Mouse (Mus musculus): Measurements from ENCODE around the gene Gapt. TPM values are rescaled to one million over a fixed set of nuclear protein-coding genes. Genes with fewer than 3 reads are reported as not detected.
"Not testable (repeated sequence)": the region's sequence is repeated elsewhere in the genome, so short reads cannot be mapped to it uniquely, and the experiment has no call there.

Gene Gapt
- not detected in 2 replicates for polyA plus RNA-seq (2015; fragmentation: Nextera tagmentation; extraction: Ambion mirVana)

- Histone ChIP-seq H3K4me2 (ENCODE audit: low read length) (no peak within 1 kb of the TSS), H3K4me3 (replicated peaks; ENCODE audit: low read length) (no peak within 1 kb of the TSS), H3K9ac (replicated peaks; ENCODE audit: low read depth, low read length) (no peak within 1 kb of the TSS), H3K36me3 (ENCODE audit: control insufficient read depth, insufficient read depth) (no peaks in the 10 kb centered on the region), H3K27me3 (replicated peaks; ENCODE audit: control insufficient read depth, insufficient read depth, low read length) (no peaks in the 10 kb centered on the region), H3K4me1 (replicated peaks; ENCODE audit: control insufficient read depth, insufficient read depth, low read length) (no peaks in the 10 kb centered on the region), H3K27ac (ENCODE audit: low read length) (no peak within 1 kb of the TSS), H3K9me3 (ENCODE audit: control insufficient read depth, low read length) (no peaks in the 10 kb centered on the region)
- ATAC-seq: no peak
- 90% methylated on average over 2 of the region's 2 CpGs for WGBS
Measured at GRCm38 (mm10) chr13:110356941-110357340, at the start of gene Gapt. Gene Gapt (minus strand): TSS chr13:110357199.

- 72% methylated on average over 5 of the region's 5 CpGs for WGBS
- peak; percentile 68 for ATAC-seq
- H3K4me1 ChIP-seq (replicated peaks; ENCODE audit: control insufficient read depth, insufficient read depth, low read length): no peaks in the 10 kb centered on the region
Measured at GRCm38 (mm10) chr13:110406152-110406551, 49.2 kb upstream of the Gapt start.

GRCm38 (mm10) chr13:110404686-110405085, 47.7 kb upstream of the Gapt start:
- peaks cover 16% of the 10 kb centered on the region for H3K36me3 ChIP-seq (ENCODE audit: control insufficient read depth, insufficient read depth)
- H3K4me1 ChIP-seq (replicated peaks; ENCODE audit: control insufficient read depth, insufficient read depth, low read length); H3K27ac ChIP-seq (ENCODE audit: low read length); ATAC-seq; H3K4me3 ChIP-seq (replicated peaks; ENCODE audit: low read length); H3K9me3 ChIP-seq (ENCODE audit: control insufficient read depth, low read length); H3K27me3 ChIP-seq (replicated peaks; ENCODE audit: control insufficient read depth, insufficient read depth, low read length); H3K4me2 ChIP-seq (ENCODE audit: low read length); H3K9ac ChIP-seq (replicated peaks; ENCODE audit: low read depth, low read length): not testable (repeated sequence)
- WGBS: 86% methylated on average over 5 of the region's 5 CpGs

More at GRCm38 (mm10) chr13:110406152-110406551, 49.2 kb upstream of the Gapt start:
- no peaks in the 10 kb centered on the region for H3K27me3 ChIP-seq (replicated peaks; ENCODE audit: control insufficient read depth, insufficient read depth, low read length)
- no peak overlapping the region for H3K4me2 ChIP-seq (ENCODE audit: low read length)
- peaks cover 3% of the 10 kb centered on the region for H3K36me3 ChIP-seq (ENCODE audit: control insufficient read depth, insufficient read depth)
- no peak overlapping the region for H3K27ac ChIP-seq (ENCODE audit: low read length)
- no peak overlapping the region for H3K4me3 ChIP-seq (replicated peaks; ENCODE audit: low read length)
- H3K9ac ChIP-seq (replicated peaks; ENCODE audit: low read depth, low read length): no peak overlapping the region
- no peaks in the 10 kb centered on the region for H3K9me3 ChIP-seq (ENCODE audit: control insufficient read depth, low read length)

- Histone ChIP-seq H3K27ac (ENCODE audit: low read length) (no peak overlapping the region), H3K9me3 (ENCODE audit: control insufficient read depth, low read length) (peaks cover 6% of the 10 kb centered on the region; the same call in 1 of the 2 replicates), H3K9ac (replicated peaks; ENCODE audit: low read depth, low read length) (no peak overlapping the region), H3K4me1 (replicated peaks; ENCODE audit: control insufficient read depth, insufficient read depth, low read length) (0 out of 2 replicates have a peak, but pooled peaks cover under 1% of the 10 kb centered on the region), H3K27me3 (replicated peaks; ENCODE audit: control insufficient read depth, insufficient read depth, low read length) (no peaks in the 10 kb centered on the region), H3K36me3 (ENCODE audit: control insufficient read depth, insufficient read depth) (peaks cover 23% of the 10 kb centered on the region), H3K4me2 (ENCODE audit: low read length) (no peak overlapping the region), H3K4me3 (replicated peaks; ENCODE audit: low read length) (no peak overlapping the region)
- WGBS: 79% methylated on average over 8 of the region's 8 CpGs
- no peak for ATAC-seq
Measured at GRCm38 (mm10) chr13:110404059-110404458, 47.1 kb upstream of the Gapt start.

DNA sequence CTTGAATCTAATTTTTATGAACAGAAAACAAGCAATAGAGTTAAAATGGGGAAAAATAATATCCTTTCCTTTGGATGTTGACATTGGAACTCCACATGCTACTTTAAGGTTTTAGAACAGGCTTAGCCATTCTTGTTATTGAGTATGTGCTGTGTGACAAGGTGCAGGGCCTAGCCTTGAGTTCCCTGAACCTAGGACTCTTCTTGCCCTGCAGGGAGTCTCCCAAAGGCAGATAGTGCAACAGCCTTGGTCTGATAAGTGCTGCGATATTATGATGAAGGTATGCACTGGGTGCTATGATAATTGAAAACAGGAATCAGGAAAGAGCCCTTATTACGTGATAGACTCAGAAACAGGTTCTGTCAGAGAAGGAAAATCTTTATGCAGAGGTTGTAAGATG, 44.9 kb upstream of the Gapt start:
- no peak overlapping the region for H3K9ac ChIP-seq (replicated peaks; ENCODE audit: low read depth, low read length)
- peaks cover 42% of the 10 kb centered on the region for H3K36me3 ChIP-seq (ENCODE audit: control insufficient read depth, insufficient read depth)
- H3K9me3 ChIP-seq (ENCODE audit: control insufficient read depth, low read length): peaks cover 9% of the 10 kb centered on the region; the same call in 1 of the 2 replicates
- no peak for ATAC-seq
- H3K27me3 ChIP-seq (replicated peaks; ENCODE audit: control insufficient read depth, insufficient read depth, low read length): no peaks in the 10 kb centered on the region
- 94% methylated on average over 2 of the region's 2 CpGs for WGBS
- no peak overlapping the region for H3K4me3 ChIP-seq (replicated peaks; ENCODE audit: low read length)
- no peak overlapping the region for H3K4me2 ChIP-seq (ENCODE audit: low read length)
- peaks cover 8% of the 10 kb centered on the region; the same call in 1 of the 2 replicates for H3K4me1 ChIP-seq (replicated peaks; ENCODE audit: control insufficient read depth, insufficient read depth, low read length)
- no peak overlapping the region for H3K27ac ChIP-seq (ENCODE audit: low read length)

DNA sequence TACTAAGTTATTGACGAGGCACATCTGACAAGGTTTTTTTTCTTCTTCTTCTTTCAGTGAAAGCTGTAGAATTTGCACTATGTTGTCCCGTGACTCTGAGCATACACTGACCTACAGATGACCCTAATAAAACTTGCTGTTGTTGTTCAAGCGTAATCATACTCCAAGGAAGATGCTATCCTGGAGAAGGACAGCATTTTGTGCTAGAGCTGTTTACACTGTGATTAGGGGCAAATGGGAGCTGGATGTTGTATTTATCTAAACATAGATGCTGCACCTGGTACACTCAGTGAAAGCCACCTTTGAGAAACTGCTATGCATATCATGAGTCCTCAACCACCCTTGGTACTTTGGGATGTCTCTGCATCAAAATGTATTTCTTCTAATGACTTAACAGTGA, 44.4 kb upstream of the Gapt start:
- Histone ChIP-seq H3K27ac (ENCODE audit: low read length) (no peak overlapping the region), H3K27me3 (replicated peaks; ENCODE audit: control insufficient read depth, insufficient read depth, low read length) (no peaks in the 10 kb centered on the region), H3K4me3 (replicated peaks; ENCODE audit: low read length) (no peak overlapping the region), H3K4me1 (replicated peaks; ENCODE audit: control insufficient read depth, insufficient read depth, low read length) (peaks cover 12% of the 10 kb centered on the region; the same call in 1 of the 2 replicates), H3K4me2 (ENCODE audit: low read length) (no peak overlapping the region), H3K9me3 (ENCODE audit: control insufficient read depth, low read length) (peaks cover 9% of the 10 kb centered on the region; the same call in 1 of the 2 replicates), H3K9ac (replicated peaks; ENCODE audit: low read depth, low read length) (no peak overlapping the region), H3K36me3 (ENCODE audit: control insufficient read depth, insufficient read depth) (peaks cover 43% of the 10 kb centered on the region)
- no peak for ATAC-seq
- WGBS: 83% methylated on average over 3 of the region's 3 CpGs

DNA sequence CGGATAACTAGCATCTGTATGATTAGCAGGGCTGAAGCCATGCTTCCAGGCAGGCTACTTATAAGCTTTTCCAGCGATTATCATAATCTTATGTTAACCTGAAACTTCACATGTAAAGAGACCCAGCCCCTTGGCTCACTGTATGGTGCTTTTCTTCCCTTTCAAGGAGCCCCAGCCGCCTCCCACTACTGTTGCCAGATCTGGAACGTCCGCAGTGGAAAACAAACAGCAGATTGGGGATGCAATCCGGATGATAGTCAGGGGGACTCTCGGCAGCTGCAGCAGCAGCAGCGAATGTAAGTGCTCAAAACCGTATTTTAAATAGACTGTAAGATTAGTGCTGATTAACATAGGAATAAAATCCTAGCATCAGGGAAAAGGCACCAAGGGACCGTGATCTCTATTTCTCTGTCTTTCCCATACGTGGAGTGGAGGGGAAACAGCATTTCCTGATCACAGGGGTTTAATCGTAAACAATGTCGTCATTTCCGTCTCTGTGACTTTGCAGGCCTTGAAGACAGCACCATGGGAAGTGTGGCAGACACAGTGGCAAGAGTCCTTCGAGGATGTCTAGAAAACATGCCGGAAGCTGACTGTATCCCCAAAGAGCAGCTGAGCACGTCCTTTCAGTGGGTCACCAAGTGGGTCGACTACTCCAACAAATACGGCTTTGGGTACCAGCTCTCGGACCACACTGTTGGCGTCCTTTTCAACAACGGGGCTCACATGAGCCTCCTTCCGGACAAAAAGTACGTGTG, 41.7 kb upstream of the Gapt start:
- H3K27me3 ChIP-seq (replicated peaks; ENCODE audit: control insufficient read depth, insufficient read depth, low read length): no peaks in the 10 kb centered on the region
- peak overlapping the region; percentile 7 for H3K4me3 ChIP-seq (replicated peaks; ENCODE audit: low read length)
- no peak overlapping the region for H3K9ac ChIP-seq (replicated peaks; ENCODE audit: low read depth, low read length)
- H3K27ac ChIP-seq (ENCODE audit: low read length): no peak overlapping the region
- peaks cover 9% of the 10 kb centered on the region; the same call in 1 of the 2 replicates for H3K9me3 ChIP-seq (ENCODE audit: control insufficient read depth, low read length)
- 70% methylated on average over 24 of the region's 24 CpGs for WGBS
- H3K4me2 ChIP-seq (ENCODE audit: low read length): peak overlapping the region; percentile 14
- peaks cover 14% of the 10 kb centered on the region; the same call in 1 of the 2 replicates for H3K4me1 ChIP-seq (replicated peaks; ENCODE audit: control insufficient read depth, insufficient read depth, low read length)
- H3K36me3 ChIP-seq (ENCODE audit: control insufficient read depth, insufficient read depth): peaks cover 43% of the 10 kb centered on the region
- ATAC-seq: no peak

DNA sequence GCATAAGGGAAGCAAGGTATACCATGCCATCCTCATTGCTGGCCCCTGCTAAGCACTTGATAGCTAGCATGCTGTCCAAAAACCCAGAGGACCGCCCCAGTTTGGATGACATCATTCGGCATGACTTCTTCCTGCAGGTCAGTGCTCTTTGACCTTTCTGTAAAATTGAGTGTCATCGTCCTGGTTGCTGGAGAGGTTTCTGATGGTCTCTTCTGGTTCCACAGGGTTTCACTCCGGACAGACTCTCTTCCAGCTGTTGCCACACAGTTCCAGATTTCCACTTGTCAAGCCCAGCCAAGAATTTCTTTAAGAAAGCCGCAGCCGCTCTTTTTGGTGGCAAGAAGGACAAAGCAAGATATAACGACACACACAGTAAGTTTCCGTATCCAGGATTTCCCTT, 40.8 kb upstream of the Gapt start:
- WGBS: 89% methylated on average over 8 of the region's 8 CpGs
- ATAC-seq: no peak
- no peak overlapping the region for H3K9ac ChIP-seq (replicated peaks; ENCODE audit: low read depth, low read length)
- peaks cover 43% of the 10 kb centered on the region for H3K36me3 ChIP-seq (ENCODE audit: control insufficient read depth, insufficient read depth)
- peak overlapping the region; percentile 14 for H3K4me2 ChIP-seq (ENCODE audit: low read length)
- peaks cover 9% of the 10 kb centered on the region; the same call in 1 of the 2 replicates for H3K9me3 ChIP-seq (ENCODE audit: control insufficient read depth, low read length)
- H3K4me1 ChIP-seq (replicated peaks; ENCODE audit: control insufficient read depth, insufficient read depth, low read length): peaks cover 14% of the 10 kb centered on the region; the same call in 1 of the 2 replicates
- H3K4me3 ChIP-seq (replicated peaks; ENCODE audit: low read length): peak overlapping the region; percentile 7
- no peaks in the 10 kb centered on the region for H3K27me3 ChIP-seq (replicated peaks; ENCODE audit: control insufficient read depth, insufficient read depth, low read length)
- H3K27ac ChIP-seq (ENCODE audit: low read length): no peak overlapping the region

DNA sequence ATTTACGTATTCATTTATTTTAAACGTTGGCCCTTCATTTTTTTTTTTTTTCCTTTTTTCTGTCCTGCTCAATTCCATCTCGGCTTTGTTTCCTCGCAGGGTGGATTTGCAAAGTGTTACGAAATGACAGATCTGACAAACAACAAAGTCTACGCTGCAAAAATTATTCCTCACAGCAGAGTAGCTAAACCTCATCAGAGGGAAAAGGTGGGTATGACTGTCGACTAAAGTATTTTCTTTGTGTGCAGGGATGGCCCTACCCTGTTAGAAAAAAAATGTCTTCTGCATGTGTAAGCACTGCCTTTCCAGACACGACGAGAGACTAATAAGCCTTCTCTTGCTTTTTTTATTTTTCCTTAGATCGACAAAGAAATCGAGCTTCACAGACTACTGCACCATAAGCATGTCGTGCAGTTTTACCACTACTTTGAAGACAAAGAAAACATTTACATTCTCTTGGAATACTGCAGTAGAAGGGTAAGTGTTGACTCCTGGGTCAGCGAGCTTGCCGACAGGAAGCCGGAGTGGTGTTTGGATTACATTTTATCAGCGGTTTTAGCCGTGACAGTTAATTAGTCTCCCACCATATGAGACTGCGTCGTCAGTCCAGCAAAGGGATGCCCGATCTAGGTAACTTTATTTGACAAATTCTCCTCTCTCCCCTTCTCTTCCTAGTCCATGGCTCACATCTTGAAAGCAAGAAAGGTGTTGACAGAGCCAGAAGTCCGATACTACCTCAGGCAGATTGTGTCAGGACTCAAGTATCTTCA, 39.1 kb upstream of the Gapt start:
- peak overlapping the region; percentile 65 for H3K4me3 ChIP-seq (replicated peaks; ENCODE audit: low read length)
- H3K4me1 ChIP-seq (replicated peaks; ENCODE audit: control insufficient read depth, insufficient read depth, low read length): peaks cover 14% of the 10 kb centered on the region; the same call in 1 of the 2 replicates

More for the DNA sequence above, 39.1 kb upstream of the Gapt start:
- Histone ChIP-seq H3K27ac (ENCODE audit: low read length) (peak overlapping the region; percentile 92), H3K9ac (replicated peaks; ENCODE audit: low read depth, low read length) (peak overlapping the region; percentile 99), H3K27me3 (replicated peaks; ENCODE audit: control insufficient read depth, insufficient read depth, low read length) (no peaks in the 10 kb centered on the region), H3K9me3 (ENCODE audit: control insufficient read depth, low read length) (peaks cover 9% of the 10 kb centered on the region; the same call in 1 of the 2 replicates), H3K4me2 (ENCODE audit: low read length) (peak overlapping the region; percentile 97), H3K36me3 (ENCODE audit: control insufficient read depth, insufficient read depth) (peaks cover 39% of the 10 kb centered on the region)
- WGBS: 24% methylated on average over 21 of the region's 21 CpGs
- ATAC-seq: no peak

Data from forebrain, embryonic 16.5 days (tissue).